Mouse (Mus musculus): ENCODE data around the gene Lhfpl2. TPM values are rescaled to one million over a fixed set of nuclear protein-coding genes. Genes with fewer than 3 reads are reported as not detected.
"Not testable (repeated sequence)": the region's sequence is repeated elsewhere in the genome, so short reads cannot be mapped to it uniquely, and the experiment has no call there.

Lhfpl2 gene
- polyA plus RNA-seq (2015; fragmentation: Nextera tagmentation; extraction: Ambion mirVana), result 18.2 and 19.4 TPM in 2 replicates

GRCm38 (mm10) chr13:94057563-94058560 lies at the start of gene Lhfpl2:
Gene Lhfpl2, plus strand, starts transcription at chr13:94057796.
- H3K9me3 ChIP-seq (replicated peaks), result no peaks in the 10 kb centered on the region
- ATAC-seq (ENCODE audit: low FRiP score), result peak; percentile 79
- peaks cover 49% of the 10 kb centered on the region for H3K27me3 ChIP-seq (replicated peaks)
- peak within 1 kb of the TSS; percentile 72 for H3K9ac ChIP-seq (replicated peaks)
- H3K4me3 ChIP-seq (replicated peaks), result peak within 1 kb of the TSS; percentile 73
- H3K4me2 ChIP-seq, result peak within 1 kb of the TSS; percentile 100
- under 1% methylated on average over 66 of the region's 85 CpGs for WGBS
- H3K27ac ChIP-seq (replicated peaks), result peak within 1 kb of the TSS; percentile 70
- H3K4me1 ChIP-seq, result peaks cover 26% of the 10 kb centered on the region
- H3K36me3 ChIP-seq, result no peaks in the 10 kb centered on the region

- ATAC-seq (ENCODE audit: low FRiP score), result no peak
- Histone ChIP-seq H3K4me1 (no peaks in the 10 kb centered on the region), H3K4me2 (no peak overlapping the region), H3K9ac (replicated peaks) (no peak overlapping the region), H3K36me3 (no peaks in the 10 kb centered on the region), H3K27me3 (replicated peaks) (no peaks in the 10 kb centered on the region), H3K27ac (replicated peaks) (no peak overlapping the region), H3K4me3 (replicated peaks) (no peak overlapping the region), H3K9me3 (replicated peaks) (no peaks in the 10 kb centered on the region)
- 82% methylated on average over 4 of the region's 4 CpGs for WGBS
These were observed 45.5 kb upstream of the Lhfpl2 start for GRCm38 (mm10) chr13:94011996-94012575.

- WGBS, result 94% methylated on average over 10 of the region's 10 CpGs
- ATAC-seq (ENCODE audit: low FRiP score), result no peak
- Histone ChIP-seq H3K36me3 (no peaks in the 10 kb centered on the region), H3K4me2 (no peak overlapping the region), H3K4me3 (replicated peaks) (no peak overlapping the region), H3K4me1 (no peaks in the 10 kb centered on the region), H3K27me3 (replicated peaks) (no peaks in the 10 kb centered on the region), H3K27ac (replicated peaks) (no peak overlapping the region), H3K9ac (replicated peaks) (no peak overlapping the region), H3K9me3 (replicated peaks) (no peaks in the 10 kb centered on the region)
These were observed 43.6 kb upstream of the Lhfpl2 start for GRCm38 (mm10) chr13:94013986-94014385.

GRCm38 (mm10) chr13:94024575-94024974 lies 33.0 kb upstream of the Lhfpl2 start:
- H3K9ac ChIP-seq (replicated peaks); ATAC-seq (ENCODE audit: low FRiP score); H3K4me1 ChIP-seq; H3K27me3 ChIP-seq (replicated peaks); H3K9me3 ChIP-seq (replicated peaks); H3K4me2 ChIP-seq; H3K4me3 ChIP-seq (replicated peaks); H3K36me3 ChIP-seq; H3K27ac ChIP-seq (replicated peaks): not testable (repeated sequence)
- 86% methylated on average over 10 of the region's 13 CpGs for WGBS

DNA sequence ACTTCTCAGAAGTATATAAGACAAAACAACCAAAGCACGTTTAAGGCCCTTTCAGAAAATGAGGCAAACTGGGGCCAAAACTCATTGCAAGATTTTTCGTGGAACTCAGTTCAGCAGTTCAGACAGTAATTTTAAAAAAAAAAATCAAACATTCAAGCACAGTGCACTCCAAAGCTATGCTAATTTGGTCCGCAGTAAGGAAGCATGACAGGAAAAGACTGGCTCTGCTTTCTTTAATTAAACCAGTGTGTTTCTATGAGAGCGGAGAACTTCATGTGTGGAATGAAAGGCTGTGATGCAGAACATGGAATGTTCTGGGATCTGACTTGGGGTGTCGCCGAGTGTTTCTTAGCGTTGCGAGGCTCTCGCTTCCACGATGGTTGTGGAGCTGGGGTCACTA lies 28.4 kb upstream of the Lhfpl2 start:
- Histone ChIP-seq H3K4me1 (no peaks in the 10 kb centered on the region), H3K4me3 (replicated peaks) (no peak overlapping the region), H3K36me3 (no peaks in the 10 kb centered on the region), H3K4me2 (no peak overlapping the region), H3K9me3 (replicated peaks) (no peaks in the 10 kb centered on the region), H3K27ac (replicated peaks) (no peak overlapping the region), H3K9ac (replicated peaks) (no peak overlapping the region), H3K27me3 (replicated peaks) (no peaks in the 10 kb centered on the region)
- no peak for ATAC-seq (ENCODE audit: low FRiP score)
- 86% methylated on average over 10 of the region's 10 CpGs for WGBS

DNA sequence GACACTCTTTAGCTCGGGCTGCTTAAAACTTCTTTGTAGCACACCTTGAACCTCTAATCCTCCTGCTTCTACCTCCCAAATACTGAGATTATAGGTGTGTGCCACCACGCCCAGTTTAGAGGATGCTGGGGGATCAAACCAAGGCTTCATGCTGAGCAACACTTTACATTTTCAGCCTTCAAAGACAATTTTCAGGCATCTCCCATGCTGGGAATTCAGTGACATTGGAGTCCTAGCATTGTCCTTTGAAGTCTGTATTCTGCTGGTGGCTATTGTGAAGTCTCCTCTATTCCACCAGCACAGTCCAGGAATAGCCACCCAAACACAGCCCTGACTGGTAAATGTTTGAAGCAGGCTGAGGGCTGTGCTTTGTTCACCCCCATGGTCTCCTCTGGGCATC lies 27.0 kb upstream of the Lhfpl2 start:
- ATAC-seq (ENCODE audit: low FRiP score), result no peak
- Histone ChIP-seq H3K9ac (replicated peaks) (no peak overlapping the region), H3K4me1 (no peaks in the 10 kb centered on the region), H3K27ac (replicated peaks) (no peak overlapping the region), H3K4me2 (no peak overlapping the region), H3K9me3 (replicated peaks) (no peaks in the 10 kb centered on the region), H3K36me3 (no peaks in the 10 kb centered on the region), H3K4me3 (replicated peaks) (no peak overlapping the region), H3K27me3 (replicated peaks) (no peaks in the 10 kb centered on the region)
- 82% methylated on average over 2 of the region's 2 CpGs for WGBS

- Histone ChIP-seq H3K4me1 (peaks cover 11% of the 10 kb centered on the region), H3K9ac (replicated peaks) (no peak overlapping the region), H3K4me2 (no peak overlapping the region), H3K4me3 (replicated peaks) (no peak overlapping the region), H3K36me3 (no peaks in the 10 kb centered on the region), H3K27me3 (replicated peaks) (no peaks in the 10 kb centered on the region), H3K9me3 (replicated peaks) (no peaks in the 10 kb centered on the region), H3K27ac (replicated peaks) (0 out of 2 replicates have a peak overlapping the region, but pooled peaks have one; percentile 15)
- WGBS, result 24% methylated on average over 6 of the region's 6 CpGs
- ATAC-seq (ENCODE audit: low FRiP score), result peak; percentile 50; the same call in 1 of the 2 replicates
These were observed 20.1 kb upstream of the Lhfpl2 start for GRCm38 (mm10) chr13:94037313-94038051.

- 25% methylated on average over 2 of the region's 2 CpGs for WGBS
- Histone ChIP-seq H3K27ac (replicated peaks) (0 out of 2 replicates have a peak overlapping the region, but pooled peaks have one; percentile 15), H3K9ac (replicated peaks) (no peak overlapping the region), H3K4me1 (peaks cover 11% of the 10 kb centered on the region), H3K36me3 (no peaks in the 10 kb centered on the region), H3K27me3 (replicated peaks) (no peaks in the 10 kb centered on the region), H3K9me3 (replicated peaks) (no peaks in the 10 kb centered on the region), H3K4me3 (replicated peaks) (no peak overlapping the region), H3K4me2 (no peak overlapping the region)
- ATAC-seq (ENCODE audit: low FRiP score), result no peak
These were observed 19.6 kb upstream of the Lhfpl2 start for GRCm38 (mm10) chr13:94038052-94038340.

- no peak overlapping the region for H3K9ac ChIP-seq (replicated peaks)
- H3K4me2 ChIP-seq, result no peak overlapping the region
- no peaks in the 10 kb centered on the region for H3K9me3 ChIP-seq (replicated peaks)
- H3K36me3 ChIP-seq, result no peaks in the 10 kb centered on the region
- 70% methylated on average over 7 of the region's 7 CpGs for WGBS
- ATAC-seq (ENCODE audit: low FRiP score), result no peak
- no peak overlapping the region for H3K4me3 ChIP-seq (replicated peaks)
- no peak overlapping the region for H3K27ac ChIP-seq (replicated peaks)
- H3K4me1 ChIP-seq, result no peaks in the 10 kb centered on the region
- H3K27me3 ChIP-seq (replicated peaks), result no peaks in the 10 kb centered on the region
These were observed 7.6 kb upstream of the Lhfpl2 start for GRCm38 (mm10) chr13:94050036-94050435.

DNA sequence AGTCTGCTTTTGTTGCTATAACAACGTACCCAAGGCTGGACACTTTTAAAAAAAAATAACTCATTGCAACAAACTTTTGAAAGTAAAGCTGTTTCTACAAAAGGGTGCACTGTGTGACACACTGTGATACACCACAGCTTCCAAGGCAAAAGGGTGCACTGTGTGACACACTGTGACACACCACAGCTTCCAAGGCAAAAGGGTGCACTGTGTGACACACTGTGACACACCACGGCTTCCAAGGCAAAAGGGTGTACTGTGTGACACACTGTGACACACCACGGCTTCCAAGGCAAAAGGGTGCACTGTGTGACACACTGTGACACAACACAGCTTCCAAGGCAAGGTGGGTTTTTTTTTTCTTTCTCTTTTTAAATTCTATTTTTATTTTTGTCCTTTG lies 6.8 kb upstream of the Lhfpl2 start:
- H3K36me3 ChIP-seq, result no peaks in the 10 kb centered on the region
- H3K9ac ChIP-seq (replicated peaks), result no peak overlapping the region
- no peak for ATAC-seq (ENCODE audit: low FRiP score)
- no peak overlapping the region for H3K27ac ChIP-seq (replicated peaks)
- no peak overlapping the region for H3K4me2 ChIP-seq
- H3K27me3 ChIP-seq (replicated peaks), result peaks cover 5% of the 10 kb centered on the region; the same call in 1 of the 2 replicates
- H3K4me3 ChIP-seq (replicated peaks), result no peak overlapping the region
- no peaks in the 10 kb centered on the region for H3K4me1 ChIP-seq
- WGBS, result 93% methylated on average over 3 of the region's 3 CpGs
- no peaks in the 10 kb centered on the region for H3K9me3 ChIP-seq (replicated peaks)

GRCm38 (mm10) chr13:94057036-94057562 lies 497 bp upstream of the Lhfpl2 start:
- Histone ChIP-seq H3K27ac (replicated peaks) (peak overlapping the region; percentile 48; the same call in 1 of the 2 replicates), H3K36me3 (no peaks in the 10 kb centered on the region), H3K4me2 (peak overlapping the region; percentile 100), H3K9ac (replicated peaks) (peak overlapping the region; percentile 72), H3K27me3 (replicated peaks) (peaks cover 43% of the 10 kb centered on the region), H3K4me1 (peaks cover 20% of the 10 kb centered on the region), H3K4me3 (replicated peaks) (peak overlapping the region; percentile 73), H3K9me3 (replicated peaks) (no peaks in the 10 kb centered on the region)
- no peak for ATAC-seq (ENCODE audit: low FRiP score)
- WGBS, result 2% methylated on average over 17 of the region's 17 CpGs

All from neural tube, embryonic 15.5 days (tissue).